Mouse (Mus musculus) layer of hippocampus, postnatal 10 days (tissue): ENCODE results near the gene Synj2. TPM values are rescaled to one million over a fixed set of nuclear protein-coding genes. Genes with fewer than 3 reads are reported as not detected.

Experiments
- DNase-seq, 2 experiments: peaks; one replicate each; pipeline ENCODE4 v3.0.0; 2021; ENCODE audit warnings: low spot score in 2 of 2
- long read RNA-seq: library from polyadenylated mRNA; stranded (forward); transcript quantifications from one replicate; pipeline ENCODE4 v2.0.0, GENCODE M21; 2023
- total RNA-seq, 2 experiments: library from RNA; stranded (reverse); gene quantifications; 2 replicates each; pipeline ENCODE4 v1.2.3; 2021

Synj2 gene
- total RNA-seq, result 10 to 100 TPM; 37.9 to 38.9 TPM
- long read RNA-seq, partial matches to known transcripts, result 2 of 19 reads
- long read RNA-seq, other reads (novel, unspliced or antisense), result 17 of 19 reads

GRCm38 (mm10) chr17:5941230-5942043 is at the start of gene Synj2:
Gene Synj2 (plus strand): TSS chr17:5941280.
- DNase-seq, result peak; percentile 35 to 38

DNA sequence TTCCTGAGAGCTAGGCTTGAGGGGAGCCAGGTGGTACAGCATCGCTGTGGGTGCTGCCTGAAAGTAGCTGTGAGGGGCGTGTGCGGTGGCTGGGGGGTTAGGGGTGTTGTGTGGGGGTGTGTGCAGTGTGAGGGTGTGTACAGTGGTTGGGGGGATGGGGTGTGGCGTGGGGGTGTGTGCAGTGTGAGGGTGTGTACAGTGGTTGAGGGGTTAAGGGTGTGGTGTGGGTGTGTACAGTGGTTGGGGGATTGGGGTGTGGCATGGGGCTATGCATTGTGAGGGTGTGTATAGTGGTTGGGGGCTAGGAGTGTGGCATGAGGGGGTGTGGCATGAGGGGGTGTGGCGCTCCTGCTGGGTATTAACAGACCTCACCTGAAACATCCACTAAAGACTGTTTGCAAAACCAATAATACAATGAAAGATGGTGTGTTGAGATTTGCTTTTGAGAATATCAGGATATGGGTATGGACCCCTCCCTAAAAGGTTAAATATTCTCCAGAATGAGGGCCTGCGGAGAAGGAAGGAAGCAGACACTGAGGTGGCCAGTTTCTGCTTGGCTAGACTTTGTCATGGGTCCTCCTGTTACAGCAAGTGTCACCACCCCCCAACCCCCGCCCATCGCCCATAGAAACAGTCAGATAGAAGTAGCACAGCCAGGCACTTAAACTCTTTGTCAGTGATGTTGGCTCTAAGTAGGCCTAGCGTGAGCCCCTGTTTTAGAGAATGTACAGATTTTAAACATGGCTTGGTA is 49.0 kb upstream of the Synj2 start:
- DNase-seq, result no peak

DNA sequence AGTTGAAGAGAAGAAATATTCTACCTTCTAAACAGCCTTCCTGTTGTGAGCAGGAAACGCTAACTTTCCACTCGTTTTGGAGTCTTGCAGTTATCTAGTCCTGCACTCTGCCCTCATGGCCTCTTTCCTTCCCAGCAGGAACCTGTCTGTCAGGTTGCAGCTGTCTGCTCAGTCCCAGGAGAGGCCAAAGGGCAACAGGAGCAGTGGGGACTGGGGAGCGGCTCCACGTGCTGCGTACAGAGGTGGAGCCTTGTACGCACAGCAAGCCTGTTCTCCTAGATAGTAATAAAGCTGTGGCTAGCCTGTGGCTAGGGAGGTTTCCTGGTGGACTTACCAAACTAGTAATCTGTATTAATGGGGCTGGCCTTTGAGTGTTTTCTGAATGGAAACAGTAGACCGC is 48.0 kb upstream of the Synj2 start:
- no peak for DNase-seq

GRCm38 (mm10) chr17:5893574-5894148 is 47.4 kb upstream of the Synj2 start:
- DNase-seq, result no peak

GRCm38 (mm10) chr17:5896066-5896465 is 45.0 kb upstream of the Synj2 start:
- no peak for DNase-seq

GRCm38 (mm10) chr17:5896607-5897006 is 44.5 kb upstream of the Synj2 start:
- no peak for DNase-seq

GRCm38 (mm10) chr17:5897326-5898200 is 43.5 kb upstream of the Synj2 start:
- DNase-seq, result no peak

DNA sequence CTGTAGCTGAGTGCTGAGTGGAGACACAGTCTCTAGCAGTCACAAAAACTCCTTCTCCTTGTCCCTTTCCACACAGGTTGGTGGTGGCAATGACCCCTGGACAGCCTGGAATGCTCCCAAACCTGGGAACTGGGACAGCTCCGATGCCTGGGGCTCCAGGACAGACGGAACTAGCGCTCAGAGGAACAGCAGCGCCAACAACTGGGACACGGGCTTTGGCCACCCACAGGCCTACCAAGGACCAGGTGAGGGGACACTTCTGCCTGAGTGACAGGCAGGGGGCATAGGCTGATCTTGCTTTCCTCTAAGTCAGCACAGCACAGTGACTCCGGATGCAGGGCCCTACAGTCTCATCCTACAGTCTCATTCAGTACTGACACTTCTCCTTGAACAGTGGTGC is 41.8 kb upstream of the Synj2 start:
- no peak for DNase-seq

- DNase-seq, result no peak
These were observed 39.7 kb upstream of the Synj2 start for GRCm38 (mm10) chr17:5901381-5901780.

DNA sequence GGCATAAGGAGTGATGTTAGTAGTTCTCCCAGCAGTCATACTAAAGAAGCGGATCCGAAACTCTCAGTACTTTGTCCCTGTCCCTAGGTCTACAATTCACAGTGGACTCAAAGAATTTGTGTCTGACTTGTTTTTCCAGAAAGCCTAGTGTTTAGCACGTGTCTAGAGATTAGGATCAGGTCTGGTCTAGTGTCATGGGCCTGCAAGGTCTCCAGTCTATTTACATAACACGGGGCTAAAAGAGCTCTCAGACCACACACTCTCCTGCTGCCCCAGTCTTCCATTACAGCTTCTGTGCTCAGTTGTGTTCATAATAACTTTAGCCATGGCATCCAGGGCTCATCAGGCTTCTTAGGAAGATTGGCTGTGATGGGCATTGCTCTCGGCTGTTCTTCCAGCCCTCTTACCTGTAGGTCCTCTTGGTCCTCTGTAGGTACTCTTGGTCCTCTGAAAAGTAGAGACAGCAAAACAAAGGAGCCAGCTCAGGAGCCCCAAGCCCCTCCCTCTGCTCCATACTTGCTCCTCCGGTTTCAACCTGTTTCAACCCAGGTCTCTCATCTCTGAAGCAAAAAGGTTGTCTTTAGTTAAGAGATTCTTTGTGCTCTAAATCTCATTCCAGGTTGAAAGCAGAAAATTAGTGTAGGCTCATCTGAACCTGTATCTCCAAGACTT is 37.3 kb upstream of the Synj2 start:
- DNase-seq, result no peak

DNA sequence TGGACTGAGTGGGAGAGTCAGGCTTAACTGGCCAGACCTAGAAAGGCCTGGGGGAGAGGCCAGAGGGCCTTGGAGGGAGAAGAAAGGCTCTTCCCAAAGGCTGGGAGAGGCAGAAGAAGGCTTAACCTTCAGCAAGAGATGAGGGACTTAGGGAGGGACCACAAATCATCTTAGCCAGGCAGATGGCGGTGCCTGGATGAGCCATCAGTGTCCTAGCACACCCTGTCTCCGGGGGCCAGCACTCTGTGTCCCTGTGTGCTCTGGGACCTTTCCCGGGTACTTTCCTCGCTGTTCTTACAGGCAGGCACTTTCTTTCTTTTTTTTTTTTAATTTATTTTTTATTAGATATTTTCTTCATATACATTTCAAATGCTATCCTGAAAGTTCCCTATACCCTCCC is 31.4 kb upstream of the Synj2 start:
- DNase-seq, result no peak

DNA sequence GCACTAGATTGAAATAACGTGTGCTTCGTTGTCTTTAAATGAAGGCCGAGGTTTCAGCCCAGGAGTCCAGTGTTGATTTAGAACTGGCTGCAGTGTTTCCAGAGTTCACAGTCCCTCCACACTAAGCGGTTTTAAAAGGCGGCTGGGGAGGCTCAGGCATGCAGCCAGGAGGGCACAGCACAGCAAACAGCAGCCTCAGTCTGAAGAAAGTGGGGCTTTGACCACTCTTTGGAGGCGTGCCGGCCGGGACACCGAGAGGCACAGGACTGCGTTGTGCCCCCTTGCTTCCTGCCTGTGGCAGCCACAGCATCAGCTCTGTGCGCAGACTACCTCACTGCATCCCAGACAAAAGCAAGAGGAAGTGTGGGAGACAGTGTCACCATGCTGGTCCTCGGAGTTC is 29.5 kb upstream of the Synj2 start:
- peak; percentile 72 to 78 for DNase-seq

DNA sequence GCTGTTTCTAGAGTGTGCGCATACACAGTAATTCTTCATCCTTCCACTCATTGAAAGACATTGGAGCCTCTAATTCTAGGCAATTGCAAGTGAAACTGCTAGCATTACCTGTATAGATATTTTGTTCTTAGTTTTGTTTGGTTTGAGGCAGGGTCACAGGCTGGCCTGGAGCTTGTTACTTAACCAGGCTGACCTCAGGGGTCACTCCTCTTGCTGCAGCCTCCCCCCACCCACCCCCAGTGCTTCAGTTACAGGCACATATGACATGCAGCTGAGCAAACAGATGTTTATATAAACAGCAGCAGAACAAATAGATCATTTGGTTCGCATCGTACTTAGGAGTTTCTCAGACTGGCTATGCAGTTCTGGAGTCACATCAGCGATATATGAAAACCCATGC is 28.3 kb upstream of the Synj2 start:
- no peak for DNase-seq

DNA sequence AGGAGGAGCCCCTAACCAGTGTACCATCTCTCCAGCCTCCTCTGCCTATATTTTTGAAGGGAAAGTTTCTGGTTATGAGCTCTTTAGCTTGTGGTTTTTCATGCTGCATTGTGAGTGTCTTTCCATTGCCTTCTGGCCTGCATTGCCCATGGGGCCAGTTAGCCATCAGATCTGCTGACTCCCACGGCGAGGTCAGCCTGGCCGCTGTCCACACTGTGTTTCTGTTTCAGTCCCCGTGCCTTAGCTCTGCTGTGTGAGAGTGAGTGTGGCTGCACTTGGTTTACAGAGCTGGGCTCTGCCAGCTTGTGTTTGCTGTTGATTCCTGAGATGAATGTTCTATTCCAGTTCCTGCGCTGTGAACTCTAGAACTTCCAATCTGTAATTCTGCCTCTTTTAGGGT is 26.9 kb upstream of the Synj2 start:
- DNase-seq, result no peak

- no peak for DNase-seq
These were observed 19.1 kb upstream of the Synj2 start for GRCm38 (mm10) chr17:5921954-5922353.

DNA sequence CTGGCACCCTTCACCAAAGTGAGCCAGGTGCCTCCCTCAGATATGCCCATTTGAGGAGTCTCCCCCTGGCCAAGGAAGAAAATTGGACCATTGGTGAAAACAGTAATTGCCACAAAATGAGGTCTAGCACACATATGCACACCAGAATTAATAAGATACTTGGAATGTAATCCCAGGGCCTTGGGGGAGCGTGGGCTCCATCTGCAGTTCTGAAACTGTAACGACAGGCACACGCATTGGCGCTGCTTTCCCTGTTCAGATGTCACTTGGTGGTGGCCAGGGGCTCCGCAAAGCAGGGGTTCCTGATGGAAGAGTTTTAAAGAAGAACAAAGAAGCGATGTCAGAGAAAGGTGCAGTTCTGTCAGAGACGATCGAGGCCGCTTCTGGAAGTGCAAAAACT is 17.8 kb upstream of the Synj2 start:
- DNase-seq, result peak; percentile 57 to 69

DNA sequence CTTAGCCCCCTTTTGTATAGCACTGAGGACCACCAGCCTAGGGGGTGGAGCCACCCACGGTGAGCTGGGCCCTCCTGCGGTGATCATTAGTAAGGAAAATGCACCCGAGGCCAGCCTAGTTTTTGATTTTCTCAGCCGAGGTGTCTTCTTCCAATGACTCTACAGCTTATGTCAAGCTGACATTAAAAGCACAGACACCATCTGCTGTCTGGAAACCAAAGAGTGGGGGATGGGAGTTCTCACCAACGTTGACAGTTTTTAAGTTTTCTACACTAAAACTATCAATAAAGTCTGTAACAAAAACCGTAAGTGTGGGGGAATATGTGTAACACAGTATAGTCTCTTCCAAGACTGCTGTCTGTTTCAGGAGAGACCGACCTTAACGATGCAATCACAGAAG is 16.8 kb upstream of the Synj2 start:
- no peak for DNase-seq

DNA sequence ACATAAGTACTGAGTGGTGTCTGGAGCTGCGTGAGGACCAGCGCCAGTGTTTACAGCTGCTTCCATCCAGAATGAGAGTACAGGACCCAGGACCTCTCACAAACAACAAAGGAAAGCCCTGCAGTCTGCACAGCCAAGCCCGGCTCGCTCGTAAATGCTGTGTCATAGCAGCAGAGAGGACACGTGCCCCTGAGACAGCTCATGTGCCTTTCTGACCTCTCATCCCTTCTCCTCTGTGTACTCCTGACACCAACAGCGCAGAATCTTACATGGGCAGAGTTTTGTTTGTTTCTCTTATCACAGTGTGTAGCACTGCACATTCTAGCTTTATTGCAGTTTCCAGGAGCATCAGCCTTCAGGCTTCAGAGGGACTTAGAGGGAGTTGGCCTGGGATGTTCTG is 14.4 kb upstream of the Synj2 start:
- no peak for DNase-seq

DNA sequence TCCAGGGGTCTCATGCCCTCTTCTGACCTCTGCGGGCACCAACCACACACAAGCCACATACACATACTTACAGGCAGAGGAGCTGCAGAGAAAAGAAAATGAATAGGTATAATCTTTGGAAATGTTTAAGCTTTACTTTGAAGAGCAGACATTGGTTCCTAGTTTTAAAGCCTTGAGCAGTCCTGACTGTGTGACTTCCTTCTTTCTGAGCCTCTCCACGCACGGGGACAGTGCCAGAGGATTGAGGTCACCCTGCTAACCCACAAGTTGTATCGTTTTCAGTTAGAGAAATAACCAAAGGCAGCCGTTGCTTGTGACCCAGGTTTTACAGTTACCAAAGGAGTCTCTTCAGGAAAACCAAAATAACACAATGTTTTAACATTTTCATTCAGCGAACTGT is 12.0 kb upstream of the Synj2 start:
- DNase-seq, result no peak

DNA sequence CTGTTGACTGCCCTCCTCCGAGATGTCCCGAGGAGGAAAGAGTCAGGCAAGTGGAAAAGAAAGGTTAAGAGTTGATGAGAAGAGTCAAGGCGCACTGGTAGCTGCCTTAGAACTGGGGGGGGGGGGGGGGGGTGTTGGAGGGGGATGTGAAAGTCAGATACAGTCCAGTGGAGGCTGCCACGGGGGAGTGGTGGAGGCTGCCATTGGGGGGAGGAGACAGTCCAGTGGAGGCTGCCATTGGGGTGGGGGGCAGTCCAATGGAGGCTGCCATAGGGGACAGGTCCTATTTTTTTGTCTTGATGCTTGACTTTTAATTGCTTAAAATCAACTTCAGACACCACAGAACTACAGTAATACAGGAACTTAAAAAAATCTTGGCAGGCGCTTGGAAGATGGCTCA is 8.9 kb upstream of the Synj2 start:
- DNase-seq, result no peak
